Mouse (Mus musculus): ENCODE results near the gene Gpm6b.
A peak's percentile ranks its signal among the peaks of the same experiment; 100 is the strongest.

Gene Gpm6b

DNA sequence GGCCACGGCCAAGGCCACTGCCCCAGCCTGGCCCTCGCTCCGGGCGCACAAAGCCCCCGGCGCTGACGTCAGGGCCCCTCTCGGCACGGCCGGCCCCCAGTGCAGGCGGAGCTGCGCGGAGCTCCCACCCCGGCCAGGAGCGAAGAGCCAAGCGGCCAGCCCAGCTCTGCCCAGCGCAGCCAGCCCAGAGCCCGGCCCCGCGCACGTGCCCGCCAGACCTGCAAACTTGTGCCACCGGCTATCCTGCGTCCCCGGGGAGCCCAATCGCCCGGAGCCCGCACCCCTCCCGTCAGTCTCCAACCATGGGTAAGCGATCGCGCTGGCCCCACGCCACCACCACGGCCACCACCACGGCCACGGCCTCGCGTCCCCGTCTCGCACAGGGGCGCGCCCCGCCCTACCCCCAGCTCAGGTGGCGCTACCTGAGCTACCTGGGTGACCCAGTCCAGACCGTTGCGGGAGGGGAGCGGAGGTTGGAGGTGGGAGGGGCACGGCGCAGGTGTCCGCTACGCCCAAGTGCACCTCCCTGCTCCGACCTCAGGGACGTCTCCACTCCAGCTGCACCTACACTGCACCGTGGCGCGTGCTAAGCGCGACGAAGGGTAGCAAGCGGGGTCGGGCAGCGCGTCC, at the start of gene Gpm6b:
Gene Gpm6b, plus strand, starts transcription at position 81 of the 630 bp plus-strand sequence.
- peak; percentile 36 for DNase-seq (ENCODE audit: low spot score)

DNA sequence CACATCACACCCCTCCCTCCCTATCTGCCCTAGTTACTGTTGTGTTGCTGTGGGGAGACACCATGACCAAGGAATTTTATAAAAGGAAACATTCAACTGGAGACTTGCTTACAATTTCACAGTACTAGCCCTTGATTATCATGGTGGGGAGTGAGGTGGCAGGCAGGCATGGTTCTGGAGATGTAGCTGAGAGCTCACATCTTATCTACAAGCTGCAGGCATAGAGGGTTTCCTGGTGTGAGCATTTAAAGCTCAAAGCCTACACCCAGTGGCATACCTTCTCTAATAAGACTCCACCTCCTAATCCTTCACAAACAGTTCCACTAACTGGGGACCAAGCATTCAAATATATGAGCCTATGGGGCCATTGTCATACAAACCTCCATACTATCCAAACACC, 42.4 kb upstream of the Gpm6b start:
- no peak for DNase-seq (ENCODE audit: low spot score)

DNA sequence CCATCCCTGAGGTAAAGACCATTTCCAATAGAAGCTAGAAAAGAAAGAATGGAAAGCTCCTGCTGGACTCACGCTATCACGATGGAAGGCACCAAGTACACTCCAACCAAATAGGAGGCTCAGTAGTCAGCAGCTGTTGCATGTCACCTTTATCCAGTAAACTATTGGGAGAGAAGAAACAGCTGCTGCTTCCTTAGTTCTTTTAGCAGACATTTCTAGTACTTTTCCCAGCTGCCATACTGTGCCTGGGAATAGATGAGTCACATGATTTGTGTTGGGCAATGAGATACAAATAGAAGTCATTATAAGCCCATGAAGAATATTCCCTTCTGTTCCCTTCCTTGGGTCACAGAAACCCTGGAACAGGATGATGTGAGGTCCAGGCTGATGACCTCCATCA, 40.4 kb upstream of the Gpm6b start:
- DNase-seq (ENCODE audit: low spot score) = no peak

DNA sequence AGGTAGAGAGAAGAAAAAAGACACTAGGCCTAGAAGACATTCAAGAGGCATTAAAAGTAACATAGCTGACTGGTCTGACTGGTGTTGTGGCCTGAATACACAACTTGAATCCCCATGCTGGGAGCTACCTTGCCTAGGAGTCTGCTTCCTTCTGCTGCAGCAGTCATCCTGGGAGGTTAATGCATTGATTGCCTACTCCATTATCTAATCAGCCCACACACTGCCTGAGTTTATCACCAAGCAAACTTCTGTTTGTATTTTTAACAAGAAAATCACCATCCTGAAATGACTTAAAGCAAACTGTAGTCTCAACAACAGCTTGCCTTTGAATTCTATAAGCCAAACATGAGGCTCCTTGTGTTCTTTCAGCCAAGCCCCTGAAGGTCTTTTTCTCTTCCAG, 38.9 kb upstream of the Gpm6b start:
- no peak for DNase-seq (ENCODE audit: low spot score)

DNA sequence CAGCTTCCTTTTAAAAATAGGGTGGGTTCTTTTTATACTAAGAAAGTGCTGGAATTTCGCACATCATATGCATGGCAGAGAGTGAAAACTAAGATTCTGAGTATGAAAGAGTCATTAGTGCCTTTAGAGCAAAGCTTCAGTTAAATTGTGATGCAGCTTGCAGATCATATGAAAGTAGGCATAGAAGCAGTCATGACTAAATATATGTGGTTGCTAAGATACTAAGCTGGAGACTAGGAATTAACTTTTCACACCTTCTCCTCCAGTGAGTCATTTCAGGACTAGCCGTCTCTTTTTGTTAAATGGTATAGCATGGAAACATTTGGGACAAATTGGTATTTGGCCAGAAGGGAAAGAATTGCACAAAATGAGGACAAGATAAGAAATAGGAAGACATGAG, 24.1 kb upstream of the Gpm6b start:
- DNase-seq (ENCODE audit: low spot score) = no peak

DNA sequence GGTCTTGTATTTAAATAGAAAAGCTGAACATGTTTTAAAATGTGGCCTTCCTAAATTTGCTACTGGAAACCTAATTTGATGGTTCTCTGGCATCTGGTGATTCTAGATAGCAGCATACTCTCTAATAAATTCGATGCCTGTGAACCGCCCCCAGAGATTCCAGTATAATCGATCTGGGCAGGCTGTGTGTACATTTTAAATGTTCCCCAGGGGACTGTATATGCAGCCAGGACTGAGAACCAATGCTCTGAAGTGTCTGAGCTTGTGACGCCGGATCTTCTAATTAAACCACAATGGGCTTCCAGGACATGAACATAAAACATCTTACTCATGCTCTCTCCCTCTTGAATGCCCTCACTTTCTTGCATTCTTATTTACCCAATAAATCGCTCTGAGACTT, 22.5 kb upstream of the Gpm6b start:
- DNase-seq (ENCODE audit: low spot score) = no peak

DNA sequence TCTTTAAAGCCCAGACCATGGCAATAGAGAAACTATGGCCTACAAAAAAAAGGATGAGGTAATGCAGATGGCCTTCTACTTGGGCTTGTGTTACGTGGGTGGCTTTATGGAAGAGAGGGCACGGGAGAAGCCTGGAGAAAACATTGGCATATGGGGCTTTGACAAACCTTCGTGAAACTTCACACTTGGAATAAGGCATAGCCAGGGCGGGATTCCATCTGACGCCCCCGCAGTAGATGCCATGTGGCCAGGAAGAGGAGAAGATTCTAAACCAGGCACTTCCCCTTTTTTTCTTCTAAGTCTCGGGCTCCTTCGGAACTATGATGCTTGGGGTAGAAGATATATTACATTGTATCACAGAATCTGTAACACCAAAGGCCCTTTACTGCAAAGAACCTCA, 22.0 kb upstream of the Gpm6b start:
- peak; percentile 52 for DNase-seq (ENCODE audit: low spot score)

DNA sequence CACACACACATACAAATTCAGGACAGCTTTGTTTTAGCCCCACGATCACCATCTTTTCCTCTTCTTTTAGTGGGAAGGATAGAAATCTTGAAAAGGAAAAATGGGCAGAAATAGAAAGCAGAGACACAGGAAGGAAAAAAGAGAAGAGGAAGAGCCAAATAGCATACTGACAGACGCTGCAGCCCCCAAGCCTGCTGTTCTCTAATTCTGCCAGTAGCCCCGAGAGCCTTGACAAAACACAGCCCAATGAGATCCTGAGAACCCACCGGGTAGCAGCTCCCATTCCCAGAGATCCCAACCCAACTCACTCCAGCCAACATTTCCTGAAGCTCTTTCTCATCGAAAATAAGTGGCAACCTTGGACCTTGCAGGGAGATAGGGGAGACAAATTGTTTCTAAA, 19.4 kb upstream of the Gpm6b start:
- no peak for DNase-seq (ENCODE audit: low spot score)

DNA sequence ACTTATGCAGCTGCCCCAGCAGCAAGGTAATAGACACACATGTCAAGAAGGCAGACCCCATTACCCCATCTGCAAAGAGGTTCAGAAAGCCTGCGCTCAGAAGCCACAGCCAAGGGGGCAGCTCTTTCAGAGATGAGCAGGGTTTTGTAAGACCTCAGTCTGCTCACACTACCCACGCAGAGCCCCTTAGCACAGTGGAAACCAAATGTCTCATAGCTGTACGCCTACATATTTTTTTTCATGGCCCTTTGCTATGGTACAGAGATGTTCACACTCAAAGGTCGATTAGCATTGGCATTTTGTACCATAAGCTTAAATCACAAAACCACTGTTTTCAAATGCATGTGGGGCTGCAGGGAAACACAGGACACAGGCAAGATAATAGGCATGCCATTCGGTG, 11.9 kb upstream of the Gpm6b start:
- no peak for DNase-seq (ENCODE audit: low spot score)

DNA sequence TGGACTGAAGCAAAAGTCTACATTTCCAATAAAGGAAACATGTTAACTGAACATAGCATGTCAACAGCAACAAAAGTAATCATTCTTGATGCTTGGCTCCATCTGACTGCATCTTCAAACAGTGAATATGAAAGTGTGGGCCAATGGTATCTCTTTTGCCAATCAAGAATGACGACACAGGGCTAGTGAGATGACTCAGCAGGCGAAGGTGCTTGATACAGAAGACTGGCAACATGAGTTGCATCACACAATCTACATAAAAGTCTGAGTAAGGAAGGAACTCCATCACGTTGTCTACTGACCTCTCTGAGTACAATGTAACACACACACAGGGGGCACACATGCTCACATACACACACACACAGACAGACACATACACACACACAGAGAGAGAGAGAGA, 9.0 kb upstream of the Gpm6b start:
- no peak for DNase-seq (ENCODE audit: low spot score)

DNA sequence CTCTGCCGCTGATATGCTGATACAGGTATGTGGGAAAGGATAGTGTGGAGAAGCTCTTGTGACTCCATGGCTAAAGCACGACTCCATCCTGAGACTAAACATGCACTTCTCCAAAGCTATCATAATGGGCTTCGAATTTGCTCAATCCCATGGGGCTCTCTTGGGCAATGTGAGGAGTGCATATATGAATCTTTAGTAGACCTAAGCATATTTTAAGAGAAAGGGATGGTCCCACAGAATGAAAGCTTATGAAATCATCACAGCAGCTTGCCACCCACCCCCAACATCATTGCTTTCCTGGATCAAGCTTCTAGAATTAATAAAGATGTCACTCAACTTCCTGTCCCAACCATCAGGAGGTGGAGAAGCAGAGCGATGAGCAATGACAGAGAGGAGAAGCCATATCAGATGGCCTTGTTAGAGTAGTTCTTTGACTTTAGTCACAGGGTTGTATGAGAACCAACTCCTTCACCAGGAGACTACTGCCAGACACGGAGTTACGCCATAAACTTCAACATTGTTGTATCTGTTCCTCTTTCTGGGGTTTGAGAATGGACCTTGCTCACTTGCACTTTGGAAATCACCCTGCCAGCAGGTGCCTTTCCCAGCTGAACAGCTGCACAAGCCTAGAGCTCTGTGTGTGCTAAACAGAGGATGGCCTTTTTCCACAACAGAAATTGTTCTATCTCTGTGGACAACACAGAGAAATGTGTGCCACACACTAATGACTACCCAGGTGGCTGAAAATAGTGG, 8.0 kb upstream of the Gpm6b start:
- no peak for DNase-seq (ENCODE audit: low spot score)

DNA sequence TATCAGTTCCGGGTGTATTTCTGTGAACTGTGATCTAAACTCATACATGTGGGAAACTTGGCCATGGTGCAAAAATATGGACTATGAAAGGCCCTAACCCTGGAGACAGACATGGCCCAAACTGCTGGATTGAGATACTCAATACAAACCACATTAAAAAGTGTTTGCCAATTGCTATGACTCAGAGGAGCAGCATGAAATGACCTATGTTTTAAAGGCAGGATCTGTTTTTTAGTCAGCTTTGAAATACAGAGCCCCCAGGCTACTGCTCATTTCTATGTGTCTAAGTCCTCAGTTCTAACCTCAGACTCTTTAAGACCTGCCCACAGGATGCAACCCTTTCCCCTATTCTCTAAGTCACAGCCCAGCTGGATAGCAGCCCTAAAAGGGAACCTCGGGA, 2.6 kb upstream of the Gpm6b start:
- DNase-seq (ENCODE audit: low spot score) = no peak

DNA sequence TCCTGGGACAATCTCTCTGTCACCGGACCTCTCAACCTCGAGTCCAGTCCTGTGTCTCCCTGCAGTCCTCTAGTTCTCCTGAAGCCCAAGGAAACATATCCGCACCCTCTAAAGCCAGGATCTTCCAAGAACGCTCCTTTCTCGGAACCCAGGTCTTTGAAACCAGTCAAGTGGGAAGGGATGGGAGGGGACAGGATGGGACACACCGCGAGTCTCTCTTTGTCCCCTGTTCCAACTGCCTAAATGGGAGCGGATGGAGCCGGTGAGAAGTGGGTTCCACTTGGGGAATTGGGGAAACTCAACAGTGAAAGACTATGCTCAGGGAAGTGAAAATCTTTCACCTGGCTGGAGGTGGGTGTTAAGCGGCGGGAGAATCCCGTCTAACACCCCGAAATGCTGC, 809 bp downstream of the Gpm6b start:
- no peak for DNase-seq (ENCODE audit: low spot score)

DNA sequence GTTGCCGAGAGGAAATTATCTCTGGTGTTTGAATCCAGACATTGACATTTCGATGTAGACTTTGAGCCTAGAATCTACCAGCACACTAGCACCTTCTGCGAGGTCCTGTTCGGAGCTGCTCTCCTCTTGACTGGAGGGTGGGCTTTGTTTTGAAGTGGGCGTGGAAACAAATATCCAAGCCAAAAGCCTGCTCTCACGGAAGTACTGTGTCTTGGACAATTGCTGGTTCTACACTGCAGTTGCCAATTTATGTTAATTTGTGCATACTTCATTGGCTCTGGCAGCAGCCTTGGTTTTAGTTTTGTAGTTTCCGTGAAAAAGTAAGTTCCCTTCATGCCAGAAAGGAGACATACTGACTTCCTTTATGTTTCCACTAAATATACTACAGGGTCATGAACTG, 2.0 kb downstream of the Gpm6b start:
- no peak for DNase-seq (ENCODE audit: low spot score)

DNA sequence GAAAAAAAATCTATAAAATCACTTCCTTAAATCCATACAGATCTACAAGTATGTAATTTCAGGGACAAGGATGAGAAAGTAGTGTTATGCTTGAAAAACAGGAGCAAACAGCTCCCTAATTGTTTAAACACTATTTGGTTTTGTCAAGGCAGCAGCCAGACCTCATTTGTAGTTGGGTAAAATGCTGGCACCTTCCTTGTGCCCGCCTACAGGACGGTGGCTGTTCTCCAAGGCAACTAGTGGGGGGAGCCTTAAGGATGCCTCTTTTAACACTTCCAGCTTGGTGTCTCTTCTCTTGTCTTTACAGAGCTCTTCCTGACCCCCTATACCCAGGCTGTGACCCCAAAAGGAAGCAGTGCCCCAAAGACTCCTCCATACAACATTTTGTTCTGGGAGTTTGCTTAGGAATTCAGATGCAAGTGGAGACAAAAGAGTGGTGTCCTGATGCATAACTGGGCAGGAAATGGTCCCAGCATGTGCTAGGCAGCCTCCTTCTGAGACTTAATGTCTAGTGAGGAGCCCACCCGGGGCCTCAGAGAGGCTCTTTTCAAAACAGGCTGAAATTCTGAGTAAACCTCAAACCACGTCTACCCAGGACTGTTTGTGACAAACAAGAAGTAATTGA, 4.7 kb downstream of the Gpm6b start:
- DNase-seq (ENCODE audit: low spot score) = no peak

DNA sequence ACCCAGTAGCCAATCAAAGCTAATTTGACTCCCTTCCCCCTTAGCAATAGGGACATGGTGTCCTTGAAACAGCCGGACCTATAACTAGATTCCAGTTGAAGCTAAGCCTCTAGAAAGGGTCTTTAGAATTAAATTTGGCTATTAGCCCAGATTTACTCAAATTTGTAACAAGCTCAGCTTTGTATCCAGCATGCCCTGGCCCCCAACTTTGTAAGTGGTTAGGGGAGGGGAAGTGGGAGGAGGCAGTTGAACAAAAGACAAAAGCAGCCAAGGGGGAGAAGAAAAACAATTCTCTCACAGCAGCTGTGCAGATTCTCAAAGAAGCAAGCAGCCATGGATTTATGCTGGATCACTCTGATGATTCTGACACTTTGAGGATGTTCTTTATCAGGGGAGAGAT, 32.8 kb downstream of the Gpm6b start:
- no peak for DNase-seq (ENCODE audit: low spot score)

DNA sequence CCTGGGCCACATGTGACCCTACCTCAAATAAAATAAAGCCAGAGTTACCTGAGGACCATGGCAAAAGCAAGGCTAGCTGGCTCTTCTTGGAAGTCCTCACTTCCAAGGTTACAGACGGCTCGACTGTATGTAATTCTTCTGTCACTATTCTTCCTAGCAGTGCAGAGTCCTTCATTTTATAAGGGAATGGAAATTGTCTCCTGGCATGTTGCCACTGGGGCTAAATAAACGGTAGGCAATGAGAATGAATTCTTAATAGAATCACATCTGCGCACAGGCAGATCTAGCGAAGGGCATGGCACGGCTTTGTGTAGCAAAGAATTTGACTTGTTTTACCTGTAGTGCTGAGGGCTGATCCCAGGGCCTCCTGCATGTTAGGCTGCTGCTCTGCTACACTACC, 33.9 kb downstream of the Gpm6b start:
- DNase-seq (ENCODE audit: low spot score) = no peak

DNA sequence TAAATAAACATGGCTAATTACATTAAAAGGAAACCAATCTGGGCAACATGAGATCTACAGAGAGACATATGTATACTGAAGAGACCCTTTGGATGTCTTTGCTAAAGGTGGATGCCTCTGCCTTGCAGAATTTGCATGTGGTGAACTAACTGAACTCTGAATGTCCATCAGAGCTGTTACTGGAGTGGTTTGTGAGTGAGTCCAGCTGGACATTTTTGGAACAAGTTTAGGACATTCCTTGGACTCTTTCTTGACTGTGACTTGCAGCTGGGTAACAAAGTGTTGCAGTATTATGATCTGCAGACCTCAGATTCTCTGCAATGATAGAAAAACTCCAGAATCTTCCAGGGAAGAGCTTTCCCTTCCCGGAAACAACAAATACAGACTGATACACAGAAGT, 41.1 kb downstream of the Gpm6b start:
- DNase-seq (ENCODE audit: low spot score) = no peak

DNA sequence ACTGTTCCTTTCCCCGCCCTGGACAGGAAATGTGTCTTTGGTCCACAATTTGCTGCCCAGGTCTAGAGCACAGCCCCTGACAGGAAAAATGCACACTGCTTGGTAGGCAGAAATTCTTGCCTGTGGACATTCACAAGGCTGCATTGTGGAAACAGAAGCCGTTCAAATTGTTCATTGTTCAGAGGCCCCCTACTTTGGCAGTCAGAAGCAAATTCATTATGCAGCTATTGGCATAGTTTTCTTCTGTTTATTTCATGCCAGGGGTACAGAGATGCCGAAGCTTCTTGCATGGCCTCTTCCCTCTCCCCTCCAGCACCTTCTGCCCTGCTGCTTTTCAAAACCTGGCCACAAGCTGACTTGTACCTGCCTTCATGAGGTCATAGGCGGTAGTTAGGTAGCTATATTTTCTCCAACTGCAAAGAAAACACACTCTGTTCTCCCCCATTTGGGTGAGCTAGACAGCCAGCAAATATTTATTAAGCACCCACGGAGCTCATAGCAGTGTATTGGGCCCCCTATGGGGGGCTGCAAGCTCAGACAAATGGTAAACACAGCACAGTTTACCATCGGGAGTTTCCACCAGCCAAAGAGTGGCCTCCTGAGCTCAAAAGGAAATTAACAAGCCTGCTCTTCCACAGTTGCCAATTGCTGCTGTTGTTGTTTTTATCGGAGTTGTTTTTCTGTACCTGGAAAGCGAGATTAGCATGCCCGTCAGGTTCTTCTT, 48.2 kb downstream of the Gpm6b start:
- peak; percentile 29 for DNase-seq (ENCODE audit: low spot score)

DNA sequence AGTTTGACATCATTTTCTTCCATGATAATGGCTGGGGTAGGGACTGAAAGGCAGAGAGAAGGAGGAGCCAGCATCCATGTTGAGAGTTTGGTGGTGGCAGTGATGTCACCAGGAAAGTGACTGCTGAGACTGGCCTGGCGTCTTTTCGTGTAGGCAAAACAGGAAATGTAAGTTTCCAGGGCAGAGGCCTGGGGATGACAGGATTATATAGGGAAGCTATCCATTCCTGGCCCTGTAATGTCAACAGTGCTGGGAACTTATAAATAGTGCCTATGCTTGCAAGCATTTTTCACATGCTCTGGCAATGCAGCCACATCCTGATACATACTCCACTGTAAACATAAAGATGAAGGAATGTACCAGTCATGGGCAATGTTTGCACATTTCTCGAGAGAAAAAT, 52.6 kb downstream of the Gpm6b start:
- DNase-seq (ENCODE audit: low spot score) = no peak

DNA sequence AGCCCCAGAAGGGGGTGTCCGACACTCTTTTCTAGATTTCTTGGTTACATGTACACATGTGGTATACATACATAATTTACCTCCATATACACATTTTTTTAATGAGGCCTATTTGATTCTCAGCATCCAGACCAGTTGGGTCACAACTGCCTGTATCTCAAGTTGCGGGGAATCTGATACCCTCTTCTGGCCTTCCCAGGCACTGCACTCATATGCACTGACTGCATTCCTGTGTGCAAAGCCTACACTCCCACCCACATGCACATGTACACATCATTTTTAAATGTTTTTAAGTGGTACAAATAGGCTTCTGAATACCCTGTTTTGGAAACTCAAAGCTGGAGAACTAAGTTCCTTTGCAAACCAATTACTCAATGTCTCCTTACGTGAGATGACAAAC, 54.8 kb downstream of the Gpm6b start:
- DNase-seq (ENCODE audit: low spot score) = no peak

DNA sequence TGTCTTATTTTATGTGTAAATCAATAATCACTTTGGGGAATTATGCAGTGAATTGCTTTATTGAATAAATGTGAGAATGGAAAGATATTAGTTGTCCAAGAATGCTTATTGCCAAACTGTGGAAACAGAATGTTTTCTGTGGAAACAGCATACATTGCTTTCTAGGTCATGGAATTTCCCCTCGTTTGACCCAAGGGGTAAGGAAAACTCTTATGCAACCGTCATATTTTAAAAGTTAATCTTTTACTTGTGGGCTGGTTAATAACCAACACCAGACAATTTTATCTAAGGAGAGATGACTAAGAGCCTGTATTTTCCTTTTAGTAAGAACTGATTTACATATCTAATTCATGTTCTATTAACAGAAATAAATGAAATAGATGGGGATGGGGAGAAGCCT, 64.1 kb downstream of the Gpm6b start:
- no peak for DNase-seq (ENCODE audit: low spot score)

DNA sequence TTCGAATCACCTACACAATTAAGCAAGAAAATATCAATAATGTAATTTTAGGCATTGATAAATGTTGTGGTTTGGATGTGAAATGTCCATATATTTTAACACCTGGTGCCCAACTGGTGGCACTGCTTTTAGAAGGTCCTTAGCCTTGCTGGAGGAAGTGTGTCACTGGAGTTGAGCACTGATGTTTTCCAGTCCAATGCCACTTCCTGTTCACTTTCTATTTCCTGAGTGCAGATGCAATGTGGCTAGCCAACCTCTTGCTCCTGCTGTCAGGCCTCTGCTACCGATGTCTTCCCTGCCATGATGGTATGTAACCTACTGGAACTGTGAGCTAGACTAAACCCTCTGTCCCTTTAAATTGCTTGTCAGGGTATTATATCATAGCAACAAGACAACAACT, 65.6 kb downstream of the Gpm6b start:
- DNase-seq (ENCODE audit: low spot score) = no peak
